Mouse (Mus musculus): Measurements from ENCODE around the gene Sult6b2. TPM values are rescaled to one million over a fixed set of nuclear protein-coding genes. Genes with fewer than 3 reads are reported as not detected.

The Sult6b2 gene
- total RNA-seq, 2 experiments from 2014 or later, result not detected

GRCm38 (mm10) chr6:142738225-142738624 lies 66.1 kb downstream of the Sult6b2 start:
- DNase-seq, result no peak

- no peak for DNase-seq
These were observed 68.8 kb downstream of the Sult6b2 start for GRCm38 (mm10) chr6:142735302-142736005.

Other genes with a start within 250 kb of the Sult6b2 start
- gene Kcnj8, start 232.9 kb downstream of the Sult6b2 start, total RNA-seq (2021), result 1 to 10 TPM; 8.2 to 8.8 TPM
- gene Abcc9, start 102.2 kb downstream of the Sult6b2 start, total RNA-seq (2021), result 100 to 1,000 TPM; 110 to 129 TPM
- gene Cmas, start 47.8 kb downstream of the Sult6b2 start, total RNA-seq (2021), result 10 to 100 TPM; 25.8 to 29.9 TPM
- gene St8sia1, start 159.9 kb upstream of the Sult6b2 start, total RNA-seq (2021), result under 1 TPM; 0.05 to 0.19 TPM